In the genomic region with DNA sequence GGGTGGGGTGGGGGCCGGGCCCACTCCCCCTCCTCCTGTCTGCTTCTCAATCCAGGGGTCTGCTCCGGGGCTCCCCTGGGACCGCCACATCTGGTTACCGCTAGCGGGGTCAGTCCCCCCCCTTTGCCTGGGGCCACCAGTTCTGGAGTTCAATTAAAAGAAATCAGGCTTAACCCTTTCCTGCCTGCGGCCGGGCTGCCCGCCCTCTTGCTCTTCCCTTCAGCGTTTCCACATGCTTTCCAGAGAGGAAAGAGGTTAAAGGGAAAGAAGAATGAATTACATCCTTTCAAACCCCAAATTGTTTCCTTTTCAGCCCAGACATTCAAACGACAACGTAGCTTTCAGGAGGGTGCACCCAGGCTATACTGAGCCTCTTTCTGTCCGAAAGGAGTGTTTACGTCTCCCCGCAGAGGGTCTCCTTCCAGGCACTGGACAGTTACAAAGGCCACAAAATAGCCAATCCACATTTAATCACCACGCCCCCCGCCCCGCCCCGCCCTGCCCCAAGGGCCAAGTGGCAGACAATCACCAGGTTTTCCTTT, we compare ENCODE assay signal across 8 mouse cellular contexts. TPM values are rescaled to one million over a fixed set of nuclear protein-coding genes. Genes with fewer than 3 reads are reported as not detected.
DNase-seq lines count a peak whose midpoint lies in the region; ATAC-seq and TF ChIP-seq lines count a peak whose summit lies in the region.

No protein-coding gene starts in this region.

- no peak for ATAC-seq in forebrain, embryonic 11.5 days (replicated peaks; ENCODE audit: low FRiP score)
- ATAC-seq in kidney, embryonic 16.5 days (ENCODE audit: low FRiP score, low TSS enrichment) = no peak

- H3K27ac ChIP-seq in layer of hippocampus, adult 2 months = peak overlapping the region; percentile 11; the same call in 1 of the 2 replicates
- no peak overlapping the region for H3K27ac ChIP-seq in forebrain, embryonic 11.5 days (ENCODE audit: low read depth, low read length)
- peak overlapping the region; percentile 83 for H3K27ac ChIP-seq in kidney, embryonic 16.5 days (ENCODE audit: low read length)

- peaks cover 88% of the 10 kb centered on the region for H3K27me3 ChIP-seq in forebrain, embryonic 11.5 days (ENCODE audit: control insufficient read depth, insufficient read depth, low read length)
- peaks cover 29% of the 10 kb centered on the region for H3K27me3 ChIP-seq in kidney, embryonic 16.5 days (ENCODE audit: insufficient read depth, low read length)

- no peaks in the 10 kb centered on the region for H3K36me3 ChIP-seq in forebrain, embryonic 11.5 days (ENCODE audit: control insufficient read depth, insufficient read depth, low read length)
- no peaks in the 10 kb centered on the region for H3K36me3 ChIP-seq in kidney, embryonic 16.5 days (ENCODE audit: insufficient read depth, low read length)

- no peaks in the 10 kb centered on the region for H3K9me3 ChIP-seq in forebrain, embryonic 11.5 days (ENCODE audit: control insufficient read depth, low read length)
- no peaks in the 10 kb centered on the region for H3K9me3 ChIP-seq in kidney, embryonic 16.5 days (ENCODE audit: low read length)

- peak overlapping the region; percentile 38 for H3K4me2 ChIP-seq in forebrain, embryonic 11.5 days (ENCODE audit: low read depth, low read length, severe bottlenecking)
- H3K4me2 ChIP-seq in kidney, embryonic 16.5 days (replicated peaks; ENCODE audit: low read depth, low read length) = peak overlapping the region; percentile 78

- no peak for TF ChIP-seq CTCF in layer of hippocampus, adult 2 months (conservative IDR thresholded peaks at IDR 0.05)

- H3K9ac ChIP-seq in forebrain, embryonic 11.5 days (ENCODE audit: low read length) = no peak overlapping the region
- H3K9ac ChIP-seq in kidney, embryonic 16.5 days (replicated peaks; ENCODE audit: low read length) = peak overlapping the region; percentile 71

- no peak for DNase-seq in layer of hippocampus, adult 2 months (ENCODE audit: low spot score in 2 of 2)
- no peak for DNase-seq in layer of hippocampus, postnatal 10 days (ENCODE audit: low spot score in 2 of 2)
- DNase-seq in forebrain, embryonic 11.5 days (ENCODE audit: low spot score) = peak; percentile 71
- DNase-seq in neural tube, embryonic 10.5 days (ENCODE audit: extremely low spot score, low spot score) = peak; percentile 80
- DNase-seq in urinary bladder, postnatal 36 days (ENCODE audit: low spot score in 2 of 2) = no peak
- DNase-seq in cerebellum, adult 9-11 months = no peak
- no peak for DNase-seq in thymus, postnatal 25 days

- peaks cover 22% of the 10 kb centered on the region for H3K4me1 ChIP-seq in forebrain, embryonic 11.5 days (replicated peaks; ENCODE audit: control insufficient read depth, insufficient read depth, low read length)
- H3K4me1 ChIP-seq in kidney, embryonic 16.5 days (ENCODE audit: insufficient read depth, low read length) = peaks cover 63% of the 10 kb centered on the region

- WGBS in forebrain, embryonic 11.5 days = under 1% methylated on average over 17 of the region's 18 CpGs
- WGBS in kidney, embryonic 16.5 days = 3% methylated on average over 18 of the region's 18 CpGs

- peak overlapping the region; percentile 45 for H3K4me3 ChIP-seq in layer of hippocampus, adult 2 months
- peak overlapping the region; percentile 49; the same call in 1 of the 2 replicates for H3K4me3 ChIP-seq in forebrain, embryonic 11.5 days (ENCODE audit: low read depth, low read length)
- peak overlapping the region; percentile 80 for H3K4me3 ChIP-seq in kidney, embryonic 16.5 days (ENCODE audit: low read length)

RNA-seq across cellular contexts. Expression of a gene that starts 0.5 kb away (rescaled TPM):
- 1 to 10 TPM; 4.0 to 4.3 TPM for total RNA-seq in layer of hippocampus, adult 2 months (2021)
- total RNA-seq in layer of hippocampus, postnatal 10 days (2021) = 10 to 100 TPM in 1 of 2 experiments, 1 to 10 TPM in 1; 7.7 to 10.2 TPM
- polyA plus RNA-seq in forebrain, embryonic 11.5 days (2014; fragmentation: Nextera tagmentation; extraction: Ambion mirVana) = 14.3 and 14.7 TPM in 2 replicates
- polyA plus RNA-seq in kidney, embryonic 16.5 days (2015; fragmentation: Nextera tagmentation; extraction: Ambion mirVana) = 29.4 and 30.3 TPM in 2 replicates

Comparison
In these comparisons a context has a peak if more than half of its experiments do, and no peak if none do; other contexts are left out.
1. DNase-seq: peak in forebrain, embryonic 11.5 days (single experiment) and neural tube, embryonic 10.5 days (single experiment); none in layer of hippocampus, adult 2 months (0 of 2), layer of hippocampus, postnatal 10 days (0 of 2), urinary bladder, postnatal 36 days (0 of 2), cerebellum, adult 9-11 months (single experiment) and thymus, postnatal 25 days (single experiment).
2. Peak in every context shown above with its lines, with median percentiles within 50 percentile points of each other: H3K4me3 ChIP-seq.